Mouse (Mus musculus) lung, postnatal 0 days (tissue): Measurements from ENCODE around the gene Cyp4f40.

ENCODE experiments used
- CTCF ChIP-seq: IDR thresholded peaks from 2 replicates; pipeline ENCODE4 v1.5.1; 2016; ENCODE audit warnings: antibody characterized with exemption, mild to moderate bottlenecking
- EP300 ChIP-seq: IDR thresholded peaks from 2 replicates; pipeline ENCODE4 v1.6.1; 2016; ENCODE audit warnings: antibody characterized with exemption, mild to moderate bottlenecking, control low read depth

- TF ChIP-seq CTCF, result no peak
- TF ChIP-seq EP300, result no peak
Measured at GRCm38 (mm10) chr17:32686722-32687121, 28.0 kb downstream of the Cyp4f40 start.
